Mouse (Mus musculus): Measurements from ENCODE around the gene Fbxl8.

GRCm38 (mm10) chr8:105251954-105252353, 12.5 kb upstream of the Fbxl8 start:
- TF ChIP-seq CTCF (IDR thresholded peaks at IDR 0.05; ENCODE audit: borderline replicate concordance, insufficient read depth, low read length), result no peak
- 0 out of 2 replicates have a peak, but pooled peaks have one; percentile 9 for TF ChIP-seq POLR2A (IDR thresholded peaks at IDR 0.05; ENCODE audit: low read depth, low read length)

All from embryonic fibroblast, embryonic 13.5 days (primary cell).